Mouse (Mus musculus) layer of hippocampus, adult 11-12 months (tissue): ENCODE measurements around the gene Lrpprc.

ENCODE experiments used
- DNase-seq: peaks from one replicate; pipeline ENCODE4 v3.0.0; 2022; ENCODE audit warnings: low spot score

Gene Lrpprc

GRCm38 (mm10) chr17:84714930-84715329 lies 75.7 kb downstream of the Lrpprc start:
- DNase-seq, result no peak

- DNase-seq, result peak; percentile 35
Observed at GRCm38 (mm10) chr17:84713563-84714164, 76.9 kb downstream of the Lrpprc start.

GRCm38 (mm10) chr17:84709403-84709851 lies 81.2 kb downstream of the Lrpprc start:
- DNase-seq, result peak; percentile 45

DNA sequence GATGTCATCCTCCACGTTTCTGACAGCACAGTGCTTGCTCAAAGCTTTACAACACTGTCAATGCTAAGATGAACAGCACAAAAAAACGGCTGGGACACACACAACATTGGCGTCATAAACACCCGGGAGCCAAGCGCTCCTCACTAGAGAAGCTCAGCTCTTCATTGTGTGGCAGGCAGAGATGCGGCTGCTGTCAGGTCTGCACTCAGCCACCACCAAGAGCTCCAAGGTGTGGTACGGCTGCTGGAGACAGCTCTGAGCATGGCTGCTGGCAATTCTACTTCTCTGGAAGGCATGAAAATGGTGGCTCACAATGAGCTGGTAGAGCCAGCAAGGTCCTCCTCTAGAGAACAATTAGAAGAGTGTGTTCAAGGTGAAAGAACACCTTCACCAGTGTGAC lies 81.8 kb downstream of the Lrpprc start:
- no peak for DNase-seq

GRCm38 (mm10) chr17:84707407-84707806 lies 83.2 kb downstream of the Lrpprc start:
- no peak for DNase-seq

DNA sequence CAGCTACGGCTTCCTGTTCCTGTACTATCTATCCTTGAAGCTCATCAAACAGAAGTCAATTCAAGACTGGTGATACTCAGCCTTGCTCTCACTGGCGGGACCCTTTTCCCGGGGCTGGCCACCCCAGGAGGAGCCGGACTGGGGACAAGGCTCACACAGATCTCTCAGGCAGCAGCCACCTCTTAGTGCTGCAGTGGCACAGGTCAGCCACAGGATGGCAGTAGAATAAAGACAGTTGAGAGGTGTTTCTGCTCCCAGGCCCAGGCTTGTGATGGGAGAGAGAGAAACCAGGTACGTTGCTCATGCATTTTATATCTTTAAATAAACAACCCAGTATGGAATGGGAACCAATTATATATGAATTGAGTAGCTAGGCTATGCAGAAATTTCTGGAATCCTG lies 91.9 kb downstream of the Lrpprc start:
- DNase-seq, result peak; percentile 75

GRCm38 (mm10) chr17:84696537-84696936 lies 94.1 kb downstream of the Lrpprc start:
- DNase-seq, result no peak

DNA sequence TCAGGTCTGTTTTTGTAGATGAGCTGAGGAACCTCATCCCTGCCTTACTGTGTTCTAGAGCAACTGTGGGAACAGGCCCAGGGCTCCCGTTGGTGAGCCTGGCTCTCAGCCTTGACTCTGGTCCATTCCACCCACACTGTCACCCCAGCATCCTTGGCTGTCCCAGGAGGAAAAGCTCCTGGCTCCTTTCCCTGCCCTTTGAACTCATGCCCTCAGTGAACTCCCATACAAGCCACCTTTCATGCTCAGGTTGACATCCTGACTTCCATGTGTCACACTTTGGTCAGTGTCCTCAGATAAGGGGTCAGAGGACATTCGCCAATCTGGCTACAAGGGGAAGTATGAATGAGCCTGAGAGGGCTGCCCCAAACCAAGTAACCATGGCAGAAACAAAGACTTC lies 96.8 kb downstream of the Lrpprc start:
- DNase-seq, result no peak

DNA sequence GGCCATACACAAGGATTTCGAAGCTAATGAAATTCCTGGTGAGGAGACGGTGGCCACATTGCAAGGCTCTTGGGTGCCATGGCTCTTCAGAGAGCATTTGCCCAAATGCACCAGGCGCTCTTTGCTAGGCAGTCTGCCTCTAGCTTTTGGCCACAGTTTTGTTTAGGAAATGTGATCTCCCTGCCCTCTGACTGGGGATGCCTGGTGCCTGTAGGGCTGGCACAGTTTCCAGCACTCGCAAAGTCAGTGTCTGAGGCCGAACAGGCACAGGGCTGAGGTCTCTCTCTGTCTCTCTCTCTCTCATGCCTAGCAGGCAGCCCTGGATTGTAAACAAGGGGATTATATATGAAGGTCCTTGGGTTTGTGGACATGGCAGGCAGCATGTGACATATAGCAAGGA lies 100.5 kb downstream of the Lrpprc start:
- DNase-seq, result no peak

DNA sequence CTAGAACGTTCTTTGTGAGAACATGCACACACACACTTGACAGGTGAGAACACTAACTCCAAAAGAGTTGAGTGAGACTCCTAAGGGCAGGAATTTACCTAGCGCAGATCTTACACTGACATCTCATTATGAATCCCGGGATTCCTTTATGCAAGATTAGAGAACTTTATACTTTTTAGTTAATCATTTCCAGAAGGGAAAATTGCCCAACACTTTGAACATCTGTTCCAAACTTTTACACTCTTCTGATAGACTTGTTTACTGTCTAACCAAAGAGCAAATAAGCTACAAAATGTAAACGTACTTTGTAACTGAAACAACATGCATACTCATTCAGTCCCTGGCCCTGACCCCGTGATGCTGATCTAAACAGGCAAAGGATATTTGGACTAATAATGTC lies 101.3 kb downstream of the Lrpprc start:
- no peak for DNase-seq

- no peak for DNase-seq
Observed at GRCm38 (mm10) chr17:84688834-84689233, 101.8 kb downstream of the Lrpprc start.

GRCm38 (mm10) chr17:84687994-84688393 lies 102.6 kb downstream of the Lrpprc start:
- no peak for DNase-seq

GRCm38 (mm10) chr17:84685286-84685685 lies 105.3 kb downstream of the Lrpprc start:
- DNase-seq, result no peak

- no peak for DNase-seq
Observed at GRCm38 (mm10) chr17:84684284-84684683, 106.3 kb downstream of the Lrpprc start.

DNA sequence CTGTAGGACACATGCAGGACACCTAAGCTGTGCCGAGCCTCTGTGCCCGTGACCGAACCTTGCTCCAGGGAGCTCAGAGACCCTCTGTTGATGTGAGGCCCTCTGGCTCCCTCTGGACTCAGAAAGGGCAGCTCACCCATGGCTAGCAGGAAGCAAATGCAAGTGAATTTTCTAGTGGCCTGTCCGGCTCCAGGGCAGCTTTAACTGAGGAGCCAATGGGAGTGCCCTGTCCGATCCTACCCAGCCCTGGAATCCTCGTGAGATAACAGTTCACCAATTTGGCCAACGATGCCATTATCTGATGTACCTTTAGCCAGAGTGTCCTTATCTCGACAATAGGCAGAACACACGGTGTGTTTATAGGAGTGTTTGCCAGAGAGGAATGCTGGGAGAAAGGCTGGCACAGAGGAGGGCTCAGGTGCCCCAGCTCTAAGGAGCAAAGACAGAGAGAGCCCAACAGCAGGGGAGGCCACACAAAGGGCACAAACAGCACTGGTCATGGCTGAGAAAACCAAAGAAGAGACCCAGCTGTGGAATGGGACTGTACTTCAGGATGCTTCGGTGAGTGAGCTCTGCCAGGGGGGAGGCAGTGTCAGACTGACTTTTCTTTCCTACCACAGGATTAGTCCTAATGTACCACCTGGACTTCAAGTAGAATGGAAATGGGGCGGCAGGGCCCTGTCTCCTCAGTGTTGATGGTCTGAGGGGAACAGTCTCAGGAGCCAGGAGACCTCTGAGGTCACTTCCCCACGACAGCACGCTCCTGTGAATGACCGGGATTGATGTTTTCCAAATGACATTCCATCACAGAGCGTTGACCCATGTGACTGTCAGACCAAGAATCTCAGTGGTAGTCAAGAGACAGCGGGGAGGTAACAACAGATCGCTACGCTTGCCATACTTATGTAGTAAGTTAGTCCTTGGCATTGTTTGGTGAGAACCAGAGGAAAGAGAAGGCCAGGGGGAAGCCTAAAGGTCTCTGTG lies 107.6 kb downstream of the Lrpprc start, which contains the start of gene Abcg5:
Gene Abcg5 (minus strand): TSS at position 278 of the 984 bp plus-strand sequence.
- DNase-seq, result no peak

GRCm38 (mm10) chr17:84681670-84682069 lies 108.9 kb downstream of the Lrpprc start:
- DNase-seq, result no peak

- no peak for DNase-seq
Observed at GRCm38 (mm10) chr17:84677595-84677994, 113.0 kb downstream of the Lrpprc start.

GRCm38 (mm10) chr17:84675951-84676366 lies 114.6 kb downstream of the Lrpprc start, which contains the start of gene Abcg8:
Abcg8 (plus strand) TSS chr17:84676302.
- no peak for DNase-seq

- DNase-seq, result no peak
Observed at GRCm38 (mm10) chr17:84675204-84675603, 115.4 kb downstream of the Lrpprc start.

- no peak for DNase-seq
Observed at GRCm38 (mm10) chr17:84674048-84674447, 116.5 kb downstream of the Lrpprc start.

DNA sequence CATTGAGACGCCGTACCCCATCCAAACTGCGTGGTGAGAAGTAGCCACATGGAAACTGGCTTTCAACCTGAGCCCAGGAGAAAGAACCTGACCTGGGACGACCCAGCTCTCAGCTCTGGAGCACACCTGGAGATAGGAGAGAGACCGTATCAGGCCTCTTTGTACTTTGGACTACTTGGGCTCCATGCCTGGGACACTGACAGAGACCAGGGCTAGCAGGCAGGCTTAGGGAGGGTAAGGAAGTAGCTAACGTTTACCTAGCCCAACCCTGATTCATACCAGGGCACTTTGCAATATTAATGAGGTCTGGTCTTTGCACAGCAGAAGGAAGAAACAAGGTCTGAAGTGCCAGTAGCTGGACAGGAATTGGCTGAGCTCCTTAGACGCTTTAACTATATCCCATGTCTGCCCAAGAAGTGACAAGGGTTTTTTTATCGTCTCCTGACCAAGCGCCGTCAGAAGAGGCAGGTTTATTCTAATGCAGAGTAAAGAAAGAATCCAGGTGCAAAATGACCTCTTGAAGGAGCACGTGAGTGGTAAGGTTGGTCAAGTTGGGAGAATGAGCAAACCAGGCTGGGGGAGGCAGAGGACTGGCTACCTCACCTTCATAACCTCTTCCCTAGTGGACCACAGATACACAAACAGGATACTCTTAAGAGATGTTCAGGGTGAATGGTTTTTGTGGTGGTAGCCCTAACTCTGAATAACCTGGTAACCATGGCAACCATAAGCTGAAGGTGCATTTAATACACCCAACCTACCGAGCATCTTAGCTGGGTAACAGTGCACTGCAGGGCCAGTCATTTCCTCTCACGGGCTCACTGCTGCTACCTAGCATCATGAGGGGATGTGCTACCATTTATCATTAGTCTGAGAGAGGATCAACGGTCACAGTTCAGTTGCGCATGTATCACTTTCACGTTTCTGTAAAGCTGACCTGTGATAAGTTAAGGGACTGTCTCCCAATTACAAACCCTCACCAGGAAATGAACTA lies 117.9 kb downstream of the Lrpprc start:
- DNase-seq, result no peak

DNA sequence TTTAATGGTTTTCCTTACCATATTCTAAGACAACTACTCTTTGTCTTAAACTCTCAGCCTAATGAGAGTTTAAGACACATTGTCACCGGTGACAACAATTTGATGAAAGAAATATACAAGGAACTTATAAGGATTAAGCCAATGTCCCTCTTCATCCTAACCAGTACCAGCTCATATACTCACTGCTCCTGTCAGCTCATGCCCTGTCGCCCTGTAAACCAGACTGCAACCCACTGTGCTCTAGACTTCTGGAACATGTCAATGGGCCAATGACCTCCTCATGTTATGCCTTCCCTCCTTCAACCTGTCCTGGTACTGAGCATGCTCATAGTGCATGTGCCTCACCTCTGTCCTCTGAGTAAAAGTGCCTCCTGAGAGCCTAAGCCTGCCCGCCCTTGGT lies 122.7 kb downstream of the Lrpprc start:
- DNase-seq, result no peak
